Mouse (Mus musculus): ENCODE data around the gene Dstn.

Gene Dstn

DNA sequence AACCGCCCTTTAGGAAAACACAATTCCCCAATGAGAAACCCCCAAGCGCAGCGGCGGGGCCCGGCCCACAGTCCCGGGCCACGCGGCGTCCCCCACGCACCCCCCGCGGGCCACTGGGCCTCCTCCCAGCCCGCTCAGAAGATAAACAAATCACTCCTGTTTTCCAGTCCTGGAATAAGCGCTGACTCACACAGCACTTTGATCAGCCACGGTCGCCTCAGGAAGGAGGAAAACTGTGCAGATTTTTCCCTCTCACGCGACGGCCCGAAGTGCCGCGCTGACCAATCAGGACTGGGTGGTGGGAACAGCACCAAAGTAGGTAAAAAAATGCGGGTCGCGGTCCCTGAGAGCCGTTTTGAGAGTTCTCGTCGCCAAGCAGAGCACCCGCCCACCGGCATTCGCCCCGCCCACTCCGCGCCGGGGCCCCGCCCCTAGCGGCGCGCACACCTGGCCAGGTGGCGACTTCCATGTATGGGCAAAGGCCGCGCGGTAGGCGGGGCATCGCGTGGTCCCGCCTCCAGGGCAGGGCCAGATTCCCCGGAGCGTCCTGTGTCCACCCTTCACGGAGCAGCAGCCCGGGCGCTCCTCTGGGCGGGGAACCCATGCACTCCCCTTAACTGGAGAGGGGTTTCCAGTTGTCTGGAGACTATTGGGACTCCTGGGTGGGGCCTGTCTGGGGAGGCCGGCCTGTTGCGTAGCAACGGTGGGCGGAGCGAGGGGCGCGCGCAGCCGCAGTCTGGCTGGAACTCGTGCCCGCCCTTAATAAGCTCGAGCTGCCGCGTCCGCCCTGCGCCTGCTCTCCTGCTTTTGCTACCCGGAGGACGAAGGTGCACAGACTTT lies at the start of gene Dstn:
TSS of gene Dstn (plus strand) at position 561 of the 840 bp plus-strand sequence.
- peak; percentile 99 for DNase-seq

GRCm38 (mm10) chr2:143867326-143867725 lies 47.8 kb upstream of the Dstn start:
- peak; percentile 85 for DNase-seq

- DNase-seq: no peak
Observed at GRCm38 (mm10) chr2:143870936-143871688, 44.0 kb upstream of the Dstn start.

DNA sequence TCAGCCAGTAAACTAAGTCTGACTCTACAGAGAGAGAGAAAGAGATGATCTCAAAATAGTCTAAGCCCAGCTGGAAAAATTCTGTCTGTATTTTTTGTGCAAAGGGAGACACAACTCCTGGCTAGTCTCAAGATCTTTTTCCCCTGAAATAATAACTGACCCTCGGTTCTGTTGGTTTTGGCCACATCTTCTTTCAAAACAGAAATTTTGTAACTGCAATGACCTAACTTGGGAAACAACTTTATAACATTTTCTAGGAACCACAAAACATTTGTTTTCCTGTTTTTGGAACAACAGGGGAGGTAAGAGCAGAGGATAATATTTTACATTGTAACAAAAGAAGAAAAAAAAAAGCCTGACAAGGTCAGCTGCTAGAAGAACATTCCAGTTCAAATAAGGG lies 39.1 kb upstream of the Dstn start:
- no peak for DNase-seq

DNA sequence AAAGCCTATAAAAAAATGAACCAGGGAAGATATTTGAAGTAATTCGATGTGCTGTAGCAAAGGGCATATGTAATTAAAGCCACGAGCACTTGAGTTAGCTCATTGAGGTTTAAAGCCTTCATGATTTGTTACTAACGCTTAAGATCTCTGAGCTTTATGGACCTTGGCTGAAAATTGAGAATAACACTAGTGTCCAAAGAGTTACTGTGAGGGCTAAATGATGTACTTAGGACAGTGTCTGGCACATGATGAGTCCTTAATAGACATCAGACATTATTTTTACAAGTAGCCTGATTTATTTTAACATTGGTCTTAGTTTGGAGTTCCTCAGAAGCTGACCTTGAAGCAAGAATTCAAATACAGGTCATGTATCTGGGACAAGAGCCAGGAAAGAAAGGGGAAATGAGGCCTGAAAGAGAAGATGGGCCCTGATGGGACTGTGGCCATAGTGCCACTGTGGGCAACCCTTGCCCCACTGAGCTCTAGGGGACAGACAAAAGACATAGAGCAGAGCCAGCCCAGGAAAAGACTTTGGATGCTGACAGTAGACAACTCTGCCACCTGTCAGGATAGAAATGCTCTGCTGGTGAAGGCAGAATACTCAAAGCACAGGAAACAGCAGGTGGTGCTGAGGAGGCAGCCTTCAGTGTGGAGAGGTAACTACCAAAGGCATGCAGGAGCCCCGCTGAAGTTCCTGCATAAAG lies 38.0 kb upstream of the Dstn start:
- no peak for DNase-seq

GRCm38 (mm10) chr2:143879311-143879710 lies 35.8 kb upstream of the Dstn start:
- DNase-seq: no peak

- DNase-seq: no peak
Observed at GRCm38 (mm10) chr2:143882002-143882401, 33.1 kb upstream of the Dstn start.

- no peak for DNase-seq
Observed at GRCm38 (mm10) chr2:143882606-143883288, 32.4 kb upstream of the Dstn start.

- DNase-seq: no peak
Observed at GRCm38 (mm10) chr2:143889131-143889859, 25.8 kb upstream of the Dstn start.

DNA sequence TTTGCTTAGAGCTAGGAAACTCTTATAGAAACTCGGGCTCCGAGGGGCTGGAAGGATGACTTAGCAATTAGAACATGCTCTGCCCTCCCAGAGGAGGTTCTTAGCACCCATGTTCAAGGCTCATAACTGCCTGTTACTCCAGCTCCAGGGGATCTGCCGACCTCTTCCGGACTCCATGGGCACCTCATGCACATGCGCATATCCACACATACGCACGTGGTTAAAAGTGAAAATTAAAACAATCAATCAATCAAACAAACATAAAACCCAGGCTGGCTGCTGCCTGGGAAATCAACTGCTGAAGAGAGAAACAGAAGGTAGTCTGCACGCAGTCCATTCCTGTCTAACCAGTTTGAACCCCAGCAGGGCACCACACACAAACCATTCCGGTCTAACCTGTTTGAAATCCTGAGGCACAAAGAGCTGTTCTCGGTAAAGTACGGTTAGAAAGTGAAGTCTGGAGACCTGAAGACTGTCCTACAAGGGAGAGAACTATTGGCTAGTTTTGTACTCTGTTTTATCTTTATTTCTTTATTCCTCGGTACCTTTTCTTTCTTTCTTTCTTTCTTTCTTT lies 25.2 kb upstream of the Dstn start:
- peak; percentile 43 for DNase-seq

DNA sequence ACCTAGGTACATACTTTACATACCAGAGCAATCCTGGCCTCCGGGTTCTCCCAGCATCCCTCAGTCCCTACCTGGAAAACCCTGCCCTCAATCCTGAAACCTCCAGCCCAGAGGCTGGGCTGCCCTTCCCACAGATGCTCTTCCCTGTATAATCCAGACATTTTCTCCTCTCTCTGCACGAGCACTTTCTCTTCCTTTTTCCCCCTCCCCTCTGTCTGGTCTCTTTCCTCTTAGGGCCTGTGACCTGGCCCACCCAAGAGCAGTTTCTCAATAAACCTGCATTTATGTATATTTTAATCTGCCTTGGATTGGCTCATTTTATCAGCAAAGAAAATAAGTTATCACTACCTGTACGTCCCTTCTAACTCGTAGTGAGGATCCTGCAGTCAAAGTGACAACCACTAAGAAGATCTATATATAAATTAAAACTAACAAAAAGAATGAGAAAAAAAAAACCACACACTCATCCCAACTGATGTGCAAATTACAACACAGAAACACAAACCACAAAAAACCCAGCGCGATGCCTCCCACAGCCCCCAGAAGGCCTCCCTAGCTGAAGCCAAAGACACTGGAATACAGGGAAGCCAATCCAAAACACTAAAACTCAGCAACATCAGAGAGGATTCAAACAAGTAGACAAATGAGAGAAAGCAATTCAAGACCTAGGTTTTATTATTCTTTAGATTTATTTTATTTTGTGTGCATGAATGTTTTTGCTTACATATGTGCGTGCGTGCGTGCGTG lies 23.6 kb upstream of the Dstn start:
- no peak for DNase-seq

DNA sequence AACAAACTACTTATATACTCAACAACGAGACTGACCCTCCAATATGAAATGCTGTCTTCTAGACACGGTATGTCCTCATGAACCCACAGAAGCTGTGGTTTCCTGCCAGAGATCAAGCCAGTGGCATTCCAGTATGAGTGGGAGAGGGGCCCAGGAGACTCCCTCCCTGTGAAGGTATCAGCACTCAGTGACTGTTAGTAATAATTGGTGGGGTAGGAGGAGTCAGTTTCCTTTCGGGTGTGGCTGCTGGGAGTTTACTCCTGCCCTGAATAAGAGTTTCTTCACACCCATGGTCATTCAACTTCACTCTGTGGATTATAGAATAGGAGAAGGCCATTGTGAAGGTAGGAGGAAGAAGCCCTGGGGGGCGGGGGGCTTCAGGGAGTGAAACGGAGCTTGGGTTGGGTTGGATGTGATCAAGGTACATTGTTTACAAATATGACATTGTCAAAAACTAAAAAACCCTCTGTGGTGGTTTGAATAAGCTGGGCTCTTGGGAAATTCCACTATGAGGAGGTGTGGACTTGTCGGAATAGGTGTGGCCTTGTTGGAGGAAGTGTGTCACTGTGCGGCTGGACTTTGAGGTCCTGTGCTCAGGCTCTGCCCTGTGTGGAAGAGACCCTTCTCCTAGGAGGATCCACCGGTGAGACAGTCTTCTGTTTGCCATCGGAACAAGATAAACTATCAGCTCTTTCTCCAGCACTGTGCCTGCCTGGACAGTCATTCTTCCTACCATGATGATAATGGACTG lies 15.5 kb upstream of the Dstn start:
- DNase-seq: no peak

DNA sequence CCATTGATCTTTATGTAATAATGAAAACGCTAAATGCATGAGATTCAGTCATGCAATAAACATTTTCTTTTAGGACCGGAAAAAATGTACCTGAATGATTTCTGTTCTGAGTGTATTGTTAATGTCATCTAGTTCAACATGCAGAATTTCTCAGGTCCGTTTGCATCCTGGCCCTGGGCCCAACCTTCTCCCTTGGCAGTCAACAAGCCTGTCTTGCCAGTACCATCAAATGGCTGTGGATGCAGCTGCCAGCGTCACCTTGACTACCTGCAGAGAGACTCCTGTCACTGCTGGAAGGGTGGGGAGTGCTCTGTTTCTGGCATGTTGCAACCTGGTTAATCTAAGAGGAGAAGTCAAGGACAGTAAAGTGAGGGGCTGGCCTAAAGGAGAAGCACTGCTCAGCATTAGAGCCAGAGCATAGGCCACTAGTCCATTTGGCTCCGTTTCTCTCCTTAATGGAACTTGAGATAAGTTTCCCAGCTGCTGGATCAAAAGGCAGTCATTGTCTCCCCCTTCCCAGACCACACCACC lies 14.2 kb upstream of the Dstn start:
- DNase-seq: no peak

- no peak for DNase-seq
Observed at GRCm38 (mm10) chr2:143903376-143904045, 11.6 kb upstream of the Dstn start.

DNA sequence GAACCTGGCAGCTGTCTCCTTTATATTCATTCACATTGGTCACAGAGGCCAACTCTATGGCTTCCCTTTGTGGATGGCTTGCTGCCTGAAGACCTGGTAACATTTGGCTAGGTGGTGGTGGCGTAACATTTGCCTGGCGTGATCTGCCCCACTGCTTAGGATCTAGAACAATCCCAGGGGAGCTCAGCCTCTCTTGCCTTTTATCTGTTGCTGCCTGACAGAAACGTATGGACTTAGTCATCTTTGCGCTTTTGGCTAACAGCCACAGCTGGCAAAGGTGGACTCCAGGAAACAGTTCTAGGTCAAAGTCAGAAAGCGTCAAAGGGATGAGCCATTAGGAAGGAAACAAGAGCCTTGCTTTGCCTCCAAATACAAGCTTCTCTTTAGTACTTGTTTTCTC lies 10.2 kb upstream of the Dstn start:
- no peak for DNase-seq

- no peak for DNase-seq
Observed at GRCm38 (mm10) chr2:143909230-143909629, 5.9 kb upstream of the Dstn start.

DNA sequence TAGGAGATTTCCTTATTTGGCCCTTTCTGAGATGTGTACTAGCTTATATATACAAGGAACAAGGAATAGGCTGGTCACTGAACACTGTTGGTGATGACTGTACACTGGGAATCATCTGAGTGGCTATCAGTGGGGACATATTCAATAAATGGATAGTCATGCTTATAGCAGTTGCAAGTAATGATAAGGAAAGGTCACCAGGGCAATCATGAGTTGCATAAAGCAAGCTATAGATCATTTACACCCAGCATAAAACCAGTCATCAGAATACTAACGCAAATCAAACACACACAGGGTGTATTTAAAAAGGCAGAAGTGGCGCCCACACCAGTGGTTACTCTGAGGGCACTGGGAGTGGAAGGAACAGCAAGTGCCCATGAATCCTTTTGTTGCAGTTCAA lies 2.9 kb upstream of the Dstn start:
- no peak for DNase-seq

DNA sequence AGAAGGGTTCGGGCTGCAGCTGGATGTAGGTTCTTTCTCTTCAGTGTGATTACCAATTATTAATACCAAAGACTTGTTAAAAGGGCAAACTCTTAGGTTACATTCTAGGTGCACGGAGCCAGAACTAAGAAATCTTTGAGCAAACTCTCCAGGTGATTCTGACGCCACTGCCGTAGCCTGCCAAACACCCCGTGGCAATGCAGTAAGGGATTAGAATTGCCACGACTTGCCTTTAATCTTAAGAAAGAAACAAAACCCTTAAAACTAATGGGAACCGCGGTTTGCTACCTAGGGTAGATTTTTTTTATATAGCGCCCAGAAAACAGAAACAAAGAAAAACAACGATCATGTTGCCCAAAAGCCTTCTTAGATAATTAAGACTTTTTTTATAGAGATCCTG lies 899 bp upstream of the Dstn start:
- no peak for DNase-seq

GRCm38 (mm10) chr2:143915600-143916135 lies 548 bp downstream of the Dstn start:
- no peak for DNase-seq

Data from kidney, adult 18-20 months (tissue).